Mouse (Mus musculus) stomach, embryonic 15.5 days (tissue): ENCODE data around the gene Vmn2r52. TPM values are rescaled to one million over a fixed set of nuclear protein-coding genes. Genes with fewer than 3 reads are reported as not detected.
"Not testable (repeated sequence)": the region's sequence is repeated elsewhere in the genome, so short reads cannot be mapped to it uniquely, and the experiment has no call there.

Experiments
- ATAC-seq: fragments of 200-750 bp; cut with Nextera tagmentation; 2 replicates; pipeline ENCODE4 v1.8.0; 2017; ENCODE audit warnings: low read depth, moderate number of reproducible peaks, moderate TSS enrichment; ENCODE audit not compliant: insufficient read depth, low FRiP score
- H3K27ac ChIP-seq: fragments of 300-500 bp; sonication (generic); 2 replicates; pipeline ENCODE4 v1.5.1; 2015; ENCODE audit warnings: mild to moderate bottlenecking, inconsistent platforms
- H3K27me3 ChIP-seq: fragments of 300-500 bp; sonication (generic); replicated peaks from 2 replicates; pipeline ENCODE4 v1.6.1; 2015; ENCODE audit warnings: inconsistent platforms
- H3K36me3 ChIP-seq: fragments of 300-500 bp; sonication (generic); 2 replicates; pipeline ENCODE4 v1.6.1; 2015; ENCODE audit warnings: inconsistent platforms
- H3K4me1 ChIP-seq: fragments of 300-500 bp; sonication (generic); 2 replicates; pipeline ENCODE4 v1.6.1; 2015; ENCODE audit warnings: inconsistent platforms
- H3K4me2 ChIP-seq: fragments of 300-500 bp; sonication (generic); 2 replicates; pipeline ENCODE4 v1.6.1; 2015; ENCODE audit warnings: mild to moderate bottlenecking, inconsistent platforms
- H3K4me3 ChIP-seq: fragments of 300-500 bp; sonication (generic); replicated peaks from 2 replicates; pipeline ENCODE4 v1.5.1; 2015; ENCODE audit warnings: inconsistent platforms
- H3K9ac ChIP-seq: fragments of 300-500 bp; sonication (generic); 2 replicates; pipeline ENCODE4 v1.6.1; 2015; ENCODE audit warnings: inconsistent platforms
- H3K9me3 ChIP-seq: fragments of 300-500 bp; sonication (generic); 2 replicates; pipeline ENCODE4 v1.6.1; 2016; ENCODE audit warnings: inconsistent platforms
- WGBS: fragments of 180-500 bp; shearing (Covaris S2); methylation state at CpG from one replicate; pipeline ENCODE4 v1.1.7; 2015; 5-methylcytosine and 5-hydroxymethylcytosine counted together
- polyA plus RNA-seq: library from polyadenylated mRNA; unstranded; fragments of >200 nt; fragmentation: Nextera tagmentation; extraction: Ambion mirVana; gene quantifications from 2 replicates; pipeline ENCODE4 v1.2.1, GENCODE M21; 2015

The Vmn2r52 gene
- polyA plus RNA-seq = not detected in 2 replicates

DNA sequence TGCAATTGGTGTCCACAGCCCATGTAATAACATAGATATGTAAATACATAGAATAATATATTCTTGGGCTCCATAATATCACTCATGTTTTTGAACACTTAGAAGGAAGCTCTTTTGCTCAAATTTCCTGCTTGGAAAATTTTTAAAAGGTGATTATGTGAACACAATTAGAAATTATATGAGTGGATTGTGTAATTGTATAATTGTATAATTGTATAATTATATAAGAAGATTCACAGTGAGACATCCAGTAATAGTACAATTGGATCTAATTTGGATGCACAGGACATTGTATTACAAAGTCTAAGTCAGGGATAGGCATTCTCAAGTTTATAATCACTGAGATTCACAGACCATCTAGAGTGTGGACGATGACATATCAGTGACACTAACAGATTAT, at the start of gene Vmn2r52:
Vmn2r52 (minus strand) TSS at position 101 of the 400 bp plus-strand sequence.
- no peaks in the 10 kb centered on the region for H3K4me1 ChIP-seq
- 84% methylated on average over 1 of the region's 1 CpGs for WGBS
- no peaks in the 10 kb centered on the region for H3K9me3 ChIP-seq
- no peak within 1 kb of the TSS for H3K4me3 ChIP-seq
- no peak within 1 kb of the TSS for H3K4me2 ChIP-seq
- H3K27me3 ChIP-seq = no peaks in the 10 kb centered on the region
- no peak within 1 kb of the TSS for H3K27ac ChIP-seq
- ATAC-seq = no peak
- H3K9ac ChIP-seq = no peak within 1 kb of the TSS
- no peaks in the 10 kb centered on the region for H3K36me3 ChIP-seq

DNA sequence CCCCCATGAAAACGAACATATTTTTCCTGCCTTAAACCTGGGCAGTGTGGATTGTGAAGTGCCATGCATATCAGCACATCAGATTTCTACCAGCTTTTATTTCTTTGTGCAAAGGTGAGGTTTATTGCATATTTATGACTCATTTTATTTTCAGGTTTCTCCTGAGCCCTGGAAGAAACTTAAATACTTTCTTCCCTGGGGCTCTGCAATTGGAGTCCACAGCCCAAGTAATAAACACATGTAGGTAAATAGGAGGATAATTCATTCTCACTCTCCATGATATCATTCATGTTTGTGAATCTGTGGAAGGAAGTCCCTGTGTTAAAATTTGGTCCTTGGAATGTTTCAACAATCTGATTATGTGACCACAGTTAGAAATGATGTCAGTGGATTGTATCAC, 70.7 kb downstream of the Vmn2r52 start, which contains the start of gene Vmn2r51:
Vmn2r51 (minus strand) TSS at position 101 of the 400 bp plus-strand sequence.
- not testable (repeated sequence) for H3K27ac ChIP-seq, H3K4me3 ChIP-seq, H3K4me1 ChIP-seq, H3K4me2 ChIP-seq, H3K9me3 ChIP-seq, H3K9ac ChIP-seq, H3K36me3 ChIP-seq, H3K27me3 ChIP-seq, ATAC-seq
- 57% methylated on average over 1 of the region's 1 CpGs for WGBS

Other genes with a start within 250 kb of the Vmn2r52 start
- not detected in 2 replicates for gene Vmn2r48, start 223.0 kb downstream of the Vmn2r52 start, polyA plus RNA-seq
- gene Vmn2r49, start 184.3 kb downstream of the Vmn2r52 start, polyA plus RNA-seq = not detected in 2 replicates
- gene Vmn2r50, start 123.3 kb downstream of the Vmn2r52 start, polyA plus RNA-seq = not detected in 2 replicates
- not detected in 2 replicates for gene Vmn2r51, start 70.8 kb downstream of the Vmn2r52 start, polyA plus RNA-seq
- not detected in 2 replicates for gene Vmn1r66, start 101.4 kb upstream of the Vmn2r52 start, polyA plus RNA-seq